Mouse (Mus musculus) hindbrain, embryonic 16.5 days (tissue): ENCODE data around the gene Rnf169. TPM values are rescaled to one million over a fixed set of nuclear protein-coding genes. Genes with fewer than 3 reads are reported as not detected.

ENCODE experiments used
- ATAC-seq: fragments of 200-750 bp; cut with Nextera tagmentation; 2 replicates; pipeline ENCODE4 v1.8.0; 2017; ENCODE audit warnings: moderate TSS enrichment, moderate library complexity
- H3K27ac ChIP-seq: fragments of 300-500 bp; sonication (generic); 2 replicates; pipeline ENCODE4 v1.5.1; 2014; ENCODE audit warnings: low read depth, mild to moderate bottlenecking, control low read depth, low read length, moderate library complexity
- H3K27me3 ChIP-seq: fragments of 300-500 bp; sonication (generic); replicated peaks from 2 replicates; pipeline ENCODE4 v1.6.1; 2014; ENCODE audit warnings: low read length; ENCODE audit not compliant: control insufficient read depth, insufficient read depth
- H3K36me3 ChIP-seq: fragments of 300-500 bp; sonication (generic); 2 replicates; pipeline ENCODE4 v1.6.1; 2014; ENCODE audit warnings: mild to moderate bottlenecking, low read length, moderate library complexity, mixed read lengths; ENCODE audit not compliant: control insufficient read depth, insufficient read depth
- H3K4me1 ChIP-seq: fragments of 300-500 bp; sonication (generic); 2 replicates; pipeline ENCODE4 v1.6.1; 2014; ENCODE audit warnings: low read depth, low read length; ENCODE audit not compliant: control insufficient read depth, insufficient read depth
- H3K4me2 ChIP-seq: fragments of 300-500 bp; sonication (generic); 2 replicates; pipeline ENCODE4 v1.6.1; 2014; ENCODE audit warnings: mild to moderate bottlenecking, low read length, control low read depth, moderate library complexity
- H3K4me3 ChIP-seq: fragments of 300-500 bp; sonication (generic); 2 replicates; pipeline ENCODE4 v1.5.1; 2014; ENCODE audit warnings: mild to moderate bottlenecking, low read length, control low read depth, moderate library complexity
- H3K9ac ChIP-seq: fragments of 300-500 bp; sonication (generic); 2 replicates; pipeline ENCODE4 v1.6.1; 2014; ENCODE audit warnings: low read depth, mild to moderate bottlenecking, control low read depth, low read length, moderate library complexity
- H3K9me3 ChIP-seq: fragments of 300-500 bp; sonication (generic); 2 replicates; pipeline ENCODE4 v1.6.1; 2014; ENCODE audit warnings: mild to moderate bottlenecking, low read length, moderate library complexity; ENCODE audit not compliant: control insufficient read depth
- WGBS: fragments of 180-500 bp; shearing (Covaris S2); extraction: QIAGEN DNeasy Blood & Tissue Kit; methylation state at CpG from one replicate; pipeline ENCODE4 v1.1.7; 2014; 5-methylcytosine and 5-hydroxymethylcytosine counted together
- polyA plus RNA-seq: library from polyadenylated mRNA; unstranded; fragments of >200 nt; fragmentation: Nextera tagmentation; extraction: Ambion mirVana; gene quantifications from 2 replicates; pipeline ENCODE4 v1.2.1, GENCODE M21; 2015

Rnf169 gene
- polyA plus RNA-seq = 4.1 and 4.2 TPM in 2 replicates

GRCm38 (mm10) chr7:99980132-99980591, at the start of gene Rnf169:
Gene Rnf169 (minus strand): TSS chr7:99980448.
- WGBS = under 1% methylated on average over 43 of the region's 55 CpGs
- Histone ChIP-seq H3K4me1 (peaks cover 13% of the 10 kb centered on the region), H3K4me2 (peak within 1 kb of the TSS; percentile 78), H3K9me3 (no peaks in the 10 kb centered on the region), H3K36me3 (no peaks in the 10 kb centered on the region), H3K27ac (peak within 1 kb of the TSS; percentile 98), H3K4me3 (peak within 1 kb of the TSS; percentile 99), H3K9ac (peak within 1 kb of the TSS; percentile 99), H3K27me3 (no peaks in the 10 kb centered on the region)
- ATAC-seq = peak; percentile 96

GRCm38 (mm10) chr7:100029307-100029706, 49.1 kb upstream of the Rnf169 start:
- ATAC-seq = no peak
- Histone ChIP-seq H3K9me3 (no peaks in the 10 kb centered on the region), H3K27me3 (no peaks in the 10 kb centered on the region), H3K27ac (no peak overlapping the region), H3K9ac (no peak overlapping the region), H3K4me3 (no peak overlapping the region), H3K4me1 (no peaks in the 10 kb centered on the region), H3K4me2 (no peak overlapping the region), H3K36me3 (no peaks in the 10 kb centered on the region)
- WGBS = 29% methylated on average over 3 of the region's 3 CpGs

- Histone ChIP-seq H3K9me3 (0 out of 2 replicates have a peak, but pooled peaks cover 2% of the 10 kb centered on the region), H3K27me3 (no peaks in the 10 kb centered on the region), H3K27ac (no peak overlapping the region), H3K4me3 (no peak overlapping the region), H3K36me3 (no peaks in the 10 kb centered on the region), H3K4me1 (no peaks in the 10 kb centered on the region), H3K9ac (no peak overlapping the region), H3K4me2 (no peak overlapping the region)
- WGBS = 67% methylated on average over 5 of the region's 5 CpGs
- no peak for ATAC-seq
These were observed 47.1 kb upstream of the Rnf169 start for GRCm38 (mm10) chr7:100027353-100027752.

- no peaks in the 10 kb centered on the region for H3K27me3 ChIP-seq
- H3K9me3 ChIP-seq = no peaks in the 10 kb centered on the region
- no peak overlapping the region for H3K4me2 ChIP-seq
- H3K36me3 ChIP-seq = no peaks in the 10 kb centered on the region
- 92% methylated on average over 8 of the region's 8 CpGs for WGBS
- no peak overlapping the region for H3K9ac ChIP-seq
- ATAC-seq = no peak
- H3K4me1 ChIP-seq = peaks cover 2% of the 10 kb centered on the region; the same call in 1 of the 2 replicates
- H3K27ac ChIP-seq = no peak overlapping the region
- H3K4me3 ChIP-seq = no peak overlapping the region
These were observed 36.8 kb upstream of the Rnf169 start for GRCm38 (mm10) chr7:100017056-100017455.

- no peak overlapping the region for H3K9ac ChIP-seq
- 62% methylated on average over 8 of the region's 8 CpGs for WGBS
- H3K4me3 ChIP-seq = no peak overlapping the region
- H3K36me3 ChIP-seq = no peaks in the 10 kb centered on the region
- no peaks in the 10 kb centered on the region for H3K9me3 ChIP-seq
- 0 out of 2 replicates have a peak, but pooled peaks have one; percentile 27 for ATAC-seq
- no peaks in the 10 kb centered on the region; the same call in 1 of the 2 replicates for H3K27me3 ChIP-seq
- H3K4me1 ChIP-seq = peaks cover 2% of the 10 kb centered on the region; the same call in 1 of the 2 replicates
- H3K4me2 ChIP-seq = no peak overlapping the region
- H3K27ac ChIP-seq = no peak overlapping the region
These were observed 33.9 kb upstream of the Rnf169 start for GRCm38 (mm10) chr7:100014123-100014600.

GRCm38 (mm10) chr7:100012515-100012914, 32.3 kb upstream of the Rnf169 start:
- peaks cover 12% of the 10 kb centered on the region for H3K27me3 ChIP-seq
- H3K9ac ChIP-seq = no peak overlapping the region
- H3K27ac ChIP-seq = peak overlapping the region; percentile 48; the same call in 1 of the 2 replicates
- no peaks in the 10 kb centered on the region for H3K36me3 ChIP-seq
- WGBS = 32% methylated on average over 6 of the region's 6 CpGs
- peaks cover 2% of the 10 kb centered on the region; the same call in 1 of the 2 replicates for H3K4me1 ChIP-seq
- H3K9me3 ChIP-seq = no peaks in the 10 kb centered on the region
- H3K4me3 ChIP-seq = no peak overlapping the region
- H3K4me2 ChIP-seq = no peak overlapping the region
- ATAC-seq = no peak

GRCm38 (mm10) chr7:100012085-100012484, 31.8 kb upstream of the Rnf169 start:
- no peak overlapping the region; the same call in 1 of the 2 replicates for H3K27ac ChIP-seq
- ATAC-seq = peak; percentile 76

GRCm38 (mm10) chr7:100010711-100011110, 30.5 kb upstream of the Rnf169 start:
- WGBS = 56% methylated on average over 5 of the region's 5 CpGs
- no peaks in the 10 kb centered on the region for H3K36me3 ChIP-seq
- H3K4me1 ChIP-seq = peaks cover 2% of the 10 kb centered on the region; the same call in 1 of the 2 replicates
- peaks cover 24% of the 10 kb centered on the region for H3K27me3 ChIP-seq
- H3K9ac ChIP-seq = no peak overlapping the region
- H3K4me2 ChIP-seq = no peak overlapping the region
- H3K9me3 ChIP-seq = no peaks in the 10 kb centered on the region
- no peak overlapping the region for H3K4me3 ChIP-seq
- no peak for ATAC-seq
- no peak overlapping the region for H3K27ac ChIP-seq

More at GRCm38 (mm10) chr7:100012085-100012484, 31.8 kb upstream of the Rnf169 start:
- peaks cover 2% of the 10 kb centered on the region; the same call in 1 of the 2 replicates for H3K4me1 ChIP-seq
- H3K9ac ChIP-seq = no peak overlapping the region
- 37% methylated on average over 8 of the region's 8 CpGs for WGBS
- H3K27me3 ChIP-seq = peaks cover 16% of the 10 kb centered on the region
- H3K36me3 ChIP-seq = no peaks in the 10 kb centered on the region
- no peak overlapping the region for H3K4me3 ChIP-seq
- H3K9me3 ChIP-seq = no peaks in the 10 kb centered on the region
- no peak overlapping the region for H3K4me2 ChIP-seq

GRCm38 (mm10) chr7:100009640-100010039, 29.4 kb upstream of the Rnf169 start:
- ATAC-seq = peak; percentile 43; the same call in 1 of the 2 replicates
- 11% methylated on average over 11 of the region's 11 CpGs for WGBS

More at GRCm38 (mm10) chr7:100009640-100010039, 29.4 kb upstream of the Rnf169 start:
- Histone ChIP-seq H3K4me1 (peaks cover 8% of the 10 kb centered on the region; the same call in 1 of the 2 replicates), H3K27ac (no peak overlapping the region), H3K4me2 (no peak overlapping the region), H3K27me3 (peaks cover 30% of the 10 kb centered on the region), H3K4me3 (no peak overlapping the region), H3K9me3 (no peaks in the 10 kb centered on the region), H3K36me3 (no peaks in the 10 kb centered on the region), H3K9ac (no peak overlapping the region)
